Mouse (Mus musculus) G1E (cell line): Measurements from ENCODE around the gene Dnajc28.

Source experiments
- CTCF ChIP-seq: IDR thresholded peaks from 2 replicates; pipeline ENCODE4 v1.5.1; 2012; ENCODE audit warnings: low read depth, low read length, inconsistent platforms, mixed read lengths
- GATA1 ChIP-seq: IDR thresholded peaks from 2 replicates; pipeline ENCODE4 v1.6.1; 2012; ENCODE audit warnings: borderline replicate concordance, low read length, inconsistent platforms, mixed read lengths

DNA sequence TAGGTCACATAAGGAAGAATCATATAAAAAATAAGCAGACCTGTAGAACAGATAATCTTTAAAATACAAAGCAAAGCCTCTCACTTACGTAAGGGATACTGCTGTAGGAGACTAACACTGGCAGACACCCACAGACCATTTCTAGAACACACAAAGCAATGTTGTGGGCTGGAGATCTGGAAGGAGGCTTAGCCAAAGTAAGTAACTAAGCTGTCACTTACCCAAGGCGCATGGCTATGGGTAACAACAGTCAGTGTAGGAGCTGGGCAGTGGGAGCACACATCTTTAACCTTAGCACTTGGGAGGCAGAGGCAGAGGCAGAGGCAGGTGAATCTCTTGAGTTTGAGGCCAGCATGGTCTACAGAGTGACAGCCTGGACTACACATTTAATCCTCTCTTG, 20.8 kb upstream of the Dnajc28 start:
- no peak for TF ChIP-seq CTCF
- no peak for TF ChIP-seq GATA1
